Mouse (Mus musculus) heart, adult 2 months (tissue): ENCODE measurements around the gene Odam.

Source experiments
- CTCF ChIP-seq: fragments of 200-600 bp; IDR thresholded peaks from 2 replicates; pipeline ENCODE4 v1.8.1; 2022; ENCODE audit warnings: antibody characterized with exemption, mild to moderate bottlenecking, moderate library complexity
- EP300 ChIP-seq: fragments of 200-500 bp; IDR thresholded peaks from 2 replicates; pipeline ENCODE4 v1.6.1; 2011; ENCODE audit warnings: low read depth, low read length, control low read depth; ENCODE audit not compliant: insufficient read depth
- POLR2A ChIP-seq: fragments of 200-500 bp; IDR thresholded peaks from 2 replicates; pipeline ENCODE4 v1.6.1; 2011; ENCODE audit warnings: mild to moderate bottlenecking, low read depth, low read length, control low read depth; ENCODE audit not compliant: insufficient read depth

DNA sequence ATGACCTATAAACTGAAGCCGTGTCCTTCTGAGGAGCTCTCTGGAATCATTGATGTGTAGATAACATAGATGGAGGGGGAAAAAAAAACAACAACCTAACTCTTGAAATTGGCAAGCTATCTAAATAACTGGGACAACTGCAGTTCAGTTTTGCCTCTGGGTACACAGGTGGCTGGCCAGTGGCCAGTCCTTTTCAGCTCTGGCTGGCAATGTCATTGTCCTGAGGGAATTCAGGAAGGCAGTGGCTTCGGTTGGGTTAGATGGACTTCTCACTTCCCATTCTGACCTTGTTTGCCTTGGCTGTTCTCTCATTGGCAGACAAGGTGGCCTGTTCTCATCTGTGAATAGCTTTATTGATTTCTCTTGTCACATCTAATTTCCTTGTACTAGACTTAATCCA lies 14.7 kb upstream of the Odam start:
- TF ChIP-seq POLR2A (no peak), CTCF (no peak), EP300 (no peak)
